Mouse (Mus musculus) erythroblast, embryonic 14.5 days (primary cell): ENCODE measurements around the gene Nmrk1.

ENCODE experiments used
- GATA1 ChIP-seq: IDR thresholded peaks from 2 replicates; pipeline ENCODE4 v1.6.1; 2012; ENCODE audit warnings: low read length, inconsistent platforms, mixed read lengths
- TAL1 ChIP-seq: IDR thresholded peaks from 3 replicates; pipeline ENCODE4 v1.6.1; 2012; ENCODE audit warnings: low read length, inconsistent platforms, mixed read lengths

DNA sequence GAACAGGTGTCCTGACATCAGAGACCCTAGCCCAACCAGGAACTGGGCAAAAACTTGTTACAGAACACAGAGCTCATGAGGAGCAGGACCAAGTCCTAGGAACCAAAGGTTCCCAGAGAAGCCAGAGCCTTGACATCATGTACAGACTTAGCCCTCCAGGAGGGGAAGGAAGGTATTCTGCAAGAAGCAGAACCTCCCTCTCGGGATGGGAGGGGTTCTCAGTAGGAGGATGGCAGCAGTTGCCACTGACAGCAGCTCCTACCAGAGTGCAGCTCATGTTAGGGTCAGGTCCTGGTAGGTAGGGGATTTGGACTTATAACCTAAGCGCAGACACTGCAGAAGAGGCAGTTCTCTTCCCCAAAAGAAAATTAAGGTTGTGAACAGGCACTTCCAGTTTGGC, 7.9 kb upstream of the Nmrk1 start:
- TF ChIP-seq GATA1 (no peak), TAL1 (no peak)
